Mouse (Mus musculus): Measurements from ENCODE around the gene Zmym6. TPM values are rescaled to one million over a fixed set of nuclear protein-coding genes. Genes with fewer than 3 reads are reported as not detected.

The Zmym6 gene
- total RNA-seq, 2 experiments from 2014 or later = 12.7 to 18.7 TPM

Other genes with a start within 250 kb of the Zmym6 start
- 10 to 100 TPM; 33.1 to 47.3 TPM for gene Zmym4, start 109.2 kb upstream of the Zmym6 start, total RNA-seq (2021)
- gene Sfpq, start 56.1 kb upstream of the Zmym6 start, total RNA-seq (2021) = 100 to 1,000 TPM; 204 to 244 TPM
- gene Zmym1, start 16.2 kb upstream of the Zmym6 start, total RNA-seq (2021) = 1 to 10 TPM; 6.4 to 8.5 TPM
- gene Tmem35b, start 46.3 kb downstream of the Zmym6 start, total RNA-seq (2021) = 10 to 100 TPM; 10.8 to 12.8 TPM
- gene Dlgap3, start 91.8 kb downstream of the Zmym6 start, total RNA-seq (2021) = 1 to 10 TPM; 6.4 to 7.5 TPM
- 10 to 100 TPM; 36.6 to 38.3 TPM for gene Smim12, start 166.4 kb downstream of the Zmym6 start, total RNA-seq (2021)
- 10 to 100 TPM; 13.3 to 15.4 TPM for gene Gja4, start 236.7 kb downstream of the Zmym6 start, total RNA-seq (2021)